Mouse (Mus musculus): Measurements from ENCODE around the gene Cradd. TPM values are rescaled to one million over a fixed set of nuclear protein-coding genes. Genes with fewer than 3 reads are reported as not detected.
A peak's percentile ranks its signal among the peaks of the same experiment; 100 is the strongest.

The Cradd gene
- polyA plus RNA-seq, 2 experiments: 3.2 to 3.6 TPM

- Histone ChIP-seq H3K9me3 (ENCODE audit: control insufficient read depth, low read length) (no peaks in the 10 kb centered on the region), H3K4me1 (replicated peaks; ENCODE audit: control insufficient read depth in 2 of 2, insufficient read depth in 2 of 2, low read length in 1 of 2) (peaks cover 20 to 44% of the 10 kb centered on the region in 2 experiments), H3K36me3 (replicated peaks; ENCODE audit: control insufficient read depth, insufficient read depth, low read depth) (no peaks in the 10 kb centered on the region), H3K4me3 (ENCODE audit: insufficient read depth in 1 of 2, low read depth in 2 of 2, low read length in 2 of 2) (no peak overlapping the region), H3K4me2 (ENCODE audit: low read depth) (no peak overlapping the region), H3K27me3 (ENCODE audit: control insufficient read depth, insufficient read depth, low read length) (no peaks in the 10 kb centered on the region), H3K9ac (replicated peaks) (no peak overlapping the region), H3K27ac (no peak overlapping the region)
- DNase-seq (ENCODE audit: low read depth in 3 of 3, low spot score in 3 of 3): no peak
- no peak for ATAC-seq (ENCODE audit: insufficient read depth)
- WGBS (ENCODE audit: insufficient replicate concordance): 75% methylated on average over 4 of the region's 4 CpGs
- TF ChIP-seq CTCF (IDR thresholded peaks at IDR 0.05; ENCODE audit: low read depth) (no peak), EP300 (IDR thresholded peaks at IDR 0.05; ENCODE audit: low read depth) (no peak)
Observed at GRCm38 (mm10) chr10:95288206-95288605, 35.7 kb downstream of the Cradd start.

GRCm38 (mm10) chr10:95287351-95287750 lies 36.6 kb downstream of the Cradd start:
- 80% methylated on average over 8 of the region's 8 CpGs for WGBS (ENCODE audit: insufficient replicate concordance)
- no peak for DNase-seq (ENCODE audit: low read depth in 3 of 3, low spot score in 3 of 3)
- no peak overlapping the region for H3K4me2 ChIP-seq (ENCODE audit: low read depth)
- no peaks in the 10 kb centered on the region for H3K36me3 ChIP-seq (replicated peaks; ENCODE audit: control insufficient read depth, insufficient read depth, low read depth)
- no peak overlapping the region for H3K27ac ChIP-seq
- peaks cover 20 to 41% of the 10 kb centered on the region in 2 experiments for H3K4me1 ChIP-seq (replicated peaks; ENCODE audit: control insufficient read depth in 2 of 2, insufficient read depth in 2 of 2, low read length in 1 of 2)
- no peak overlapping the region for H3K9ac ChIP-seq (replicated peaks)
- H3K27me3 ChIP-seq (ENCODE audit: control insufficient read depth, insufficient read depth, low read length): no peaks in the 10 kb centered on the region
- TF ChIP-seq EP300 (IDR thresholded peaks at IDR 0.05; ENCODE audit: low read depth): no peak
- no peak for TF ChIP-seq CTCF (IDR thresholded peaks at IDR 0.05; ENCODE audit: low read depth)
- no peaks in the 10 kb centered on the region for H3K9me3 ChIP-seq (ENCODE audit: control insufficient read depth, low read length)
- no peak for ATAC-seq (ENCODE audit: insufficient read depth)
- H3K4me3 ChIP-seq (ENCODE audit: insufficient read depth in 1 of 2, low read depth in 2 of 2, low read length in 2 of 2): no peak overlapping the region

GRCm38 (mm10) chr10:95283434-95283833 lies 40.5 kb downstream of the Cradd start:
- Histone ChIP-seq H3K36me3 (replicated peaks; ENCODE audit: control insufficient read depth, insufficient read depth, low read depth) (no peaks in the 10 kb centered on the region), H3K27me3 (ENCODE audit: control insufficient read depth, insufficient read depth, low read length) (no peaks in the 10 kb centered on the region), H3K9me3 (ENCODE audit: control insufficient read depth, low read length) (no peaks in the 10 kb centered on the region), H3K27ac (no peak overlapping the region), H3K4me3 (ENCODE audit: insufficient read depth in 1 of 2, low read depth in 2 of 2, low read length in 2 of 2) (no peak overlapping the region), H3K4me1 (replicated peaks; ENCODE audit: control insufficient read depth in 2 of 2, insufficient read depth in 2 of 2, low read length in 1 of 2) (peaks cover 0 to 8% of the 10 kb centered on the region in 2 experiments; a peak in 2 of 4 replicates), H3K9ac (replicated peaks) (no peak overlapping the region), H3K4me2 (ENCODE audit: low read depth) (no peak overlapping the region)
- DNase-seq (ENCODE audit: low read depth in 3 of 3, low spot score in 3 of 3) (no peak), ATAC-seq (ENCODE audit: insufficient read depth) (peak; percentile 37)
- TF ChIP-seq CTCF (IDR thresholded peaks at IDR 0.05; ENCODE audit: low read depth): no peak
- TF ChIP-seq EP300 (IDR thresholded peaks at IDR 0.05; ENCODE audit: low read depth): no peak; the same call in 1 of the 2 replicates
- 15% methylated on average over 12 of the region's 12 CpGs for WGBS (ENCODE audit: insufficient replicate concordance)

- Histone ChIP-seq H3K9me3 (ENCODE audit: control insufficient read depth, low read length) (no peaks in the 10 kb centered on the region), H3K4me3 (ENCODE audit: insufficient read depth in 1 of 2, low read depth in 2 of 2, low read length in 2 of 2) (no peak overlapping the region), H3K4me2 (ENCODE audit: low read depth) (no peak overlapping the region), H3K9ac (replicated peaks) (no peak overlapping the region), H3K36me3 (replicated peaks; ENCODE audit: control insufficient read depth, insufficient read depth, low read depth) (no peaks in the 10 kb centered on the region), H3K27ac (no peak overlapping the region), H3K4me1 (replicated peaks; ENCODE audit: control insufficient read depth in 2 of 2, insufficient read depth in 2 of 2, low read length in 1 of 2) (peaks cover 0 to 8% of the 10 kb centered on the region in 2 experiments; a peak in 2 of 4 replicates), H3K27me3 (ENCODE audit: control insufficient read depth, insufficient read depth, low read length) (no peaks in the 10 kb centered on the region)
- TF ChIP-seq EP300 (IDR thresholded peaks at IDR 0.05; ENCODE audit: low read depth): no peak
- TF ChIP-seq CTCF (IDR thresholded peaks at IDR 0.05; ENCODE audit: low read depth): no peak
- DNase-seq (ENCODE audit: low read depth in 3 of 3, low spot score in 3 of 3): no peak
- WGBS (ENCODE audit: insufficient replicate concordance): 82% methylated on average over 3 of the region's 3 CpGs
- ATAC-seq (ENCODE audit: insufficient read depth): no peak
Observed at GRCm38 (mm10) chr10:95281996-95282395, 41.9 kb downstream of the Cradd start.

- no peak overlapping the region for H3K9ac ChIP-seq (replicated peaks)
- H3K4me1 ChIP-seq (replicated peaks; ENCODE audit: control insufficient read depth in 2 of 2, insufficient read depth in 2 of 2, low read length in 1 of 2): peaks cover 0 to 8% of the 10 kb centered on the region in 2 experiments; a peak in 2 of 4 replicates
- H3K4me2 ChIP-seq (ENCODE audit: low read depth): no peak overlapping the region
- H3K27ac ChIP-seq: no peak overlapping the region
- no peak overlapping the region for H3K4me3 ChIP-seq (ENCODE audit: insufficient read depth in 1 of 2, low read depth in 2 of 2, low read length in 2 of 2)
- DNase-seq (ENCODE audit: low read depth in 3 of 3, low spot score in 3 of 3) (no peak), ATAC-seq (ENCODE audit: insufficient read depth) (no peak)
- no peaks in the 10 kb centered on the region for H3K9me3 ChIP-seq (ENCODE audit: control insufficient read depth, low read length)
- 69% methylated on average over 6 of the region's 6 CpGs for WGBS (ENCODE audit: insufficient replicate concordance)
- H3K27me3 ChIP-seq (ENCODE audit: control insufficient read depth, insufficient read depth, low read length): no peaks in the 10 kb centered on the region
- H3K36me3 ChIP-seq (replicated peaks; ENCODE audit: control insufficient read depth, insufficient read depth, low read depth): no peaks in the 10 kb centered on the region
- TF ChIP-seq EP300 (IDR thresholded peaks at IDR 0.05; ENCODE audit: low read depth) (no peak), CTCF (IDR thresholded peaks at IDR 0.05; ENCODE audit: low read depth) (no peak)
Observed at GRCm38 (mm10) chr10:95281466-95281990, 42.4 kb downstream of the Cradd start.
